Mouse (Mus musculus): ENCODE measurements around the gene Ston1.

GRCm38 (mm10) chr17:88590251-88590650 lies 7.2 kb upstream of the Ston1 start:
- TF ChIP-seq CTCF (IDR thresholded peaks at IDR 0.05; ENCODE audit: control insufficient read depth, insufficient read depth, low read length) (no peak), POLR2A (IDR thresholded peaks at IDR 0.05; ENCODE audit: borderline replicate concordance, control insufficient read depth, low read depth, low read length) (no peak)
